Mouse (Mus musculus) large intestine, adult 2 months (tissue): ENCODE measurements at regions not wholly inside any gene's neighbourhood (a gene's known extent, or its start where the extent isn't known, plus 50 kb on each side); places are given as distances from the start of the nearest gene placed in this dataset.

Source experiments
- DNase-seq: peaks from one replicate; pipeline ENCODE4 v3.0.0-alpha.2; 2012; ENCODE audit warnings: low read depth, low spot score
- WGBS: fragments of 180-500 bp; shearing (Covaris S2); methylation state at CpG from one replicate; pipeline ENCODE4 v1.1.7; 2018; 5-methylcytosine and 5-hydroxymethylcytosine counted together

DNA sequence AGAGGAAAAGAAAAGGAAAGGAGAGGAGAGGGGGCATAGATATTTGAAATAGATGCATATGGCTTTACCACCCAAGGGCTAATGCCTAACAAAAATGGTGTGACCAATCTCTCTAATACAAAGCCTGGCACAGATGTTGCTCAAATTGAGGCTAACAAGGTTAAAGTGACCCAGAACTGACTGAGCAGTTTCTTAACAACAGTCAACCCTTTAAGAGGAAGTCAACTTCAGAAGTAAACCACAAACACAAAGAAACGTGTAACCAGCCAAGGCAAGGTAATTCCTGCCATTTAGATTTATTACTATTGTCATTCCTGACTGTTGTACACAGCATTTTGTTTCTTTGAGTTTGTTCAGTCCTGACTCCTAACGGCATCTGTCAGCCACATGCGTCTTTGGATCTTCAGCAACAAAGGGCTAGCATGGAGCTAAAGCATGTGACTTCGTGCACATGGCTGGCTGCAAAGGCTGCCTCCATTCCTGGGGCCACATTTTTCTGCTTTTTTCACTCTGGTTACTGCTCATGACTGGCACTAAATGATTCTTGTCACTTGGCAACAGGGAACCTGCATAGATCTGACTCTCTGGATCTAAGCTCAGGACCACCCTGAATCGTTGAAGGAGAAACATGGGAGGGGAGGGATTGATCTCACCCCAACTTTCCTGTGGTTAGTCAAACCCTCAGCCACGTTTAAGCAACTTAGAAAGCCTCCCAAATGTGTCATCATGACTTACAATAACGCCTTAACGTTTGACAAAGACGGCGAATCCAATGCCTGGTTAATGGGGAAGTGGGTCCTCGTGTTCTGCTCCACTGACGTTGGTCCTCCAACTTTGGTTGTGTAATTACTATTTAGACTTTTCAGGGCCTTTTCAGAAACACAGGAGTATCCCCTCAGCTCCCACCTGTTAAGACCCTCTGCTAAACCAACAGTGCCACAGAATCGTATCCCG is 115.3 kb upstream of the Thbs1 start:
- DNase-seq: no peak
- WGBS: 76% methylated on average over 14 of the region's 14 CpGs

DNA sequence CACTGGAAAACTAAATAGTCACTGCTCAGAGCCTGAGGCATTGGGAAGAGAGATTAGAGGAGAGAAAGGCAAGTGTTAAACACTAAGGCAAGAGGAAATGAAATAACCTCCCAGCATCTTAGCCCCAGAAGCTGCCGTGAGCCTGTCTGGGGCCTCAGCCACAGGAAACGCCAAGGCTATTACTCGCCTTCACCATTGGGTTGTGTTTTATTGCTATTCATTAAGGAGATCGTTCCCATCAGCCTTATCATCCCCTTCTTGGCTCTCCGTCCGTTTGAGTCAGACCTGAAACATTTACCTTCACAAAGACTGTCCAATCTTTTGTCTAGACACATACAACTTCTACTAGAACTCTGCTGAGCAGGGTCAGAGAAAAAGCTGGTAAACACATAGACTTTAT is 112.0 kb upstream of the Thbs1 start:
- DNase-seq: no peak
- 25% methylated on average over 6 of the region's 6 CpGs for WGBS

DNA sequence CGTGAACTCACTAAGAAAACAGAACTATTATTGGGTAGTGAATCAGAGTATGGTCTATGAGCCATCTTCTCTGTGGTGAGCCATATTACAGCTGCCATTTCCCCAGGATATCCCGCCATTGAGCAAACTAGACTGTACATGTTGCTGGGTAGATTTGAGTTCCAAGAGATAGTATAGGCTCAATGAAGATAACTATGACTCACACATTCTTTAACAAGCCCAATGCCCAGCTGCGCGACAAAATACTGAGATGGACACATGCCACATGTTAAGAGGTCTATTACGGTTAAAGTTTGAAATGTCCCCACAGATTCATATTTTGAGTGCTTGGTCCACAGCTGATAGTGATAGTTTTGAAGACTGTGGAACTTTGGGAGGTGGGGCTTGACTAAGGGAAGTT is 107.5 kb upstream of the Thbs1 start:
- WGBS: 91% methylated on average over 5 of the region's 5 CpGs
- no peak for DNase-seq

DNA sequence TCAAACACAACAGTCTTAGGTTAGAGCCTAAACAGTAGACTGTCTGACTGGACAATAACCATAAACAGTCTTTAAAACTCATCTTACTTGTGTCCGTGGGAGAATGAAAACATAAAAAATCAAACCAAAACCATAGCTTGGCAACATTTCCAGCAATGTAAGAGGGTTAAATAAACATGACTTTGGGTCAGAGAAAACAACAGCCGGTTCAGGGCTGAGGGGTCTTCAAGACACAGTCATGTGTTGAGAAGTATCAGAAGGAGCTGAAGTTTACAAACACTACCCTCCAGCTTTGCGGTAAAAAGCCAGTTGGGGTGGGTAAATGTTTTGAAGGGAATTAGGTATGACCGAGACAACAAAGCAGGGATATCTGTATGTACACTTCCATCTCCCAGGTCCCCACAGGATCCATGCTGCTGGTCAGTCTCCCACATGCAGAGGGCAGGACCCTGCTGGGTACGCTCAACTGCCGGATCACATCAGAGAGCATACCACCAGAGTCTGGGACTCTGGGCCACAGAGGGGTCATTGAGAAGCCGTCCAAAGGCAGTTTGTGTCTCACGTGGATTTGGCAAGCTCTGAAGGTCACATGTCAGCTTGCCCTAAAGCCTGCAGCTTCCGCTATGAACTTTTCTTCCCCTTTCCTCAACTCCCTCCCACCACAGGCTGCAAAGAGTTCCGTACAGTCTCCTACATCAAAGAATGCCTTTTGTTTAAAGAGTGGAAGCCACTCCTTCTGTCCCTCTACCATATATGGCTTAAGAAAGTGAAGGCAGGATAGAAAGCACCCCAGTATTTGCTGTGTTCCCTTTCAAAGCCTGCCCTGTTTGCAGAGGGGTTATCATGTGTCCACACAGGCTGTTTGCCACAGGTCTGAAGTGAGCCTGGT is 103.9 kb upstream of the Thbs1 start:
- 31% methylated on average over 10 of the region's 10 CpGs for WGBS
- DNase-seq: no peak

DNA sequence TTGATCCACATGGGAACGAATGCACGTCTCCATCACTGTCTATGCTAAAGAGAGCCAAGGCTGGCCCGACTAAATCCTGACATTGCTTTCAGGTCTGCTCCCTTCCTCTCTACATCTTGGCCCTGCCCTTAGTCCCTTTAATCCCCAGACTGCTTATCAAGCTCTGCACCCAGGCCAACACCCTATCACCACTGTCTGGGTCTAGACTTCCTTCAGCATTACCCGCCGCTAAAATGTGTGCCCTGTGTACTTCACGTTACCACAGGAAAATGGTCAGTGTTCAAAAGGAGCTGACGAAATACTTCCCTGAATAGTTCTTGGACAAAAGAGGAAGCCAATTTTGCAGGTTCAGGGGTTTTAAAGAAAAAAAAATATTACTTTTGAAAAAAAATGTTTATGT is 100.0 kb upstream of the Thbs1 start:
- 88% methylated on average over 7 of the region's 7 CpGs for WGBS
- DNase-seq: no peak

DNA sequence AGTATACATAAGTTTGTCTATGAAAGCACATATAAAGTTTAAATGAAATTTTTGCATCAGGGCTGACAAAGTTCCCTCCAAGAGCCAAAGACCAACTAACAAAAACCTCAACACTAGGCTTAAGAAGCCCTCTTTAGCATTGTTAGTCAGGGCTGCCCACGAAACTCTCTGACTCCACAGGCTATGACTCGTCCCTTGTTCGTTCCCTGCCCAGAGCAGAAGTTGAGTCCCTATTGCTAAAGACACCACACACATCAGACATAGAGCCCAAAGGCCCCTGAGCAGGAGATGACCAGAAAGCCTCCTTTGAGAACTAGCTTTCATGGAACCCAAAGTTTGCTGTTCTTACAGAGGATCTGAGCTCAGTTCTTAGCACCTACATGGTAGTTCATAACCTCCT is 99.5 kb upstream of the Thbs1 start:
- 80% methylated on average over 3 of the region's 3 CpGs for WGBS

DNA sequence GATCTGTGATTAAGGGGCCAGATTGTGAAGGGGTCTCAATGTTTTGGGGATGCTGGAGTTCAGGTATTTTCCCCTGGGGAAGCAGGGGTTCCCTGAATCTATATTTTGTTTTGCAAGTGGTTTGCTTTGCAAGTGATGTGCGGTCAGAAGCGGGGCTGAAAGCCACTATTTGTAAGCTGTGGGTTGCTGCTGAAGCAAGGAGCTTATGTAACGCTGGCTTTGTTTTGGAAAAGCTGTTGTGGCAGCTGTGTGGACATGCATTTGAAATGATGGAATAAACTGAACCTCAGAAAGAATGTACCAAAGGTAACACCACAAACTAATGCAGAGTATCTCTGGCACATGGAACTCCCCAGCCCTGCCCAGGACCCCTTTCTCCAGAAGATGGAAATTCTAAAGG is 98.5 kb upstream of the Thbs1 start:
- 78% methylated on average over 3 of the region's 3 CpGs for WGBS
- no peak for DNase-seq

More for the DNA sequence above, 99.5 kb upstream of the Thbs1 start:
- no peak for DNase-seq

DNA sequence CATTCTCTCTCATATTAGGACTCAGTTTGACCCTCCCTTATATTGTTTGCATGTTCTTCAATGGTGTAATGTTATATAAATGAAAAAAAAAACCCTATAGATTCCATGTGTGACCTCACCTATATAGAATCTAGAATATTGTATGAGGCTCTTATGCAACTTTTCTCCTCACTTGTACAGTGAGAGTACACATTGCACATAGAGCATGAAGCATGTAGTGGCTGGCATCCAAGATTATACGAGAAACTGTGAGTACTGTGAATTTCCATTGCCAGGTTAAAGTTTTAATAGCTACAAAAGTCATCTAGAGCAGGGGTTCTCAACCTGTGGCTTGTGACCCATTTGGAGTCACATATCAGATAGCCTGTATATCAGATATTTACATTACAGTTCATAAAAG is 96.5 kb upstream of the Thbs1 start:
- WGBS: 38% methylated on average over 1 of the region's 1 CpGs
- DNase-seq: no peak

DNA sequence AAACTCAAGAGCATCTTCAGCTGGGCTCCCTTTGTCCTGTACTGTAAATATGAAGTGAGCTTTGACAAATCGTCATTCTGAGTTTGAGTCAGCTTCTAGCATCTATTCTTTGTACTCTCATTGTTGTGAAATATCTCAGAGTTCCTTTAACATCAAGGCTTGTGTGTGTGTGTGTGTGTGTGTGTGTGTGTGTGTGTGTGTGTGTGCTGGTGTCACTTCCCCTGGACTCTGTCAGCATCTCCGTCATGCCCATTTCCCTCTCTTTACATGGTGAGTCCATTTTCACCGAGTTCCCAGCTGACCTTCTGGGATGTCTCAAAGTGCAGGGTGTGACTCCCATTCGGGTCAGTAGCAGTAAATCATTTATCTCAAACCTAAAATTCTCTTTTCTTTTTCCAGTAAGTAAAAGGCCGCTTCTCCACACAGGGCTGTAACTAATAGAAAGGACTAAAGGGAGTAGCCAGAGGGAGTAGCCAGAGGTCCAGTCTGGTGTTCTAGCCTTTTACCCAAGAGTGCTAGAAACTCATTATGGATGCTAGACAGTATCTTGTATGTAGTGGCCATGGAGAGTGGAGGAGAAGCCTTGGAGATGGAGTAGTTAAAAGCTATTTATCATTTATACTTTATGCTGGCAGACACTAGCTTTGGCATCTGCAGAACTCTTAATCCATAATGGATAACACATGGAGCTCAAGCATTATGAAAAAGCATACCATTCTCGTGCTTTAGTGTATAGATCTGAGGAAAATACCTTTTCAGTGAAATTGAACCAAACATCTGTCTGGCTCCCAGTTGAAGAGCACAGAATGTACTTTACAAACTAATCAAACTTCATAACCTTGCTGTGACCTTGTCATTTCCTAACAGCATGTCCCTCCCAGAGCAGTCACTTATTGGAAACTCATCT is 85.6 kb upstream of the Thbs1 start:
- 64% methylated on average over 6 of the region's 6 CpGs for WGBS
- DNase-seq: no peak

DNA sequence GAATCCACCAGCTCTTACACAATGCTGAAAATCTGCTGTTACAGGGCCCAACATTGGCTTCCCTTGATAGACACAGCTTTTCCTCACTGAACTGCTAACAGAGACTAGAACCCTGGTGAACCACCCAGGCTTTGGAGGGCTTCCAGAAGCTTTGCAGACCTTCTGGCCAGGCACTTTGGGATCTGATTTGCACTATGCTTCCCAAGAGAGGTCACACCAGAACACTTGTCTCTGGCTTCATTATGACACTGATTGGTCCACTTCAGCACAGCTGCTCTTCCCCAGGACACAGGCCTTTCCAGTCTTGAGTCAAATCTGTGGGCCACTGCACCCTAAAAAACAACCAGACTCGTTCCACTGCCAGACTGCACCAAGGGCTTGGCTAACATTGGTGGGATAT is 82.8 kb upstream of the Thbs1 start:
- no peak for DNase-seq
- WGBS: 75% methylated on average over 1 of the region's 1 CpGs

DNA sequence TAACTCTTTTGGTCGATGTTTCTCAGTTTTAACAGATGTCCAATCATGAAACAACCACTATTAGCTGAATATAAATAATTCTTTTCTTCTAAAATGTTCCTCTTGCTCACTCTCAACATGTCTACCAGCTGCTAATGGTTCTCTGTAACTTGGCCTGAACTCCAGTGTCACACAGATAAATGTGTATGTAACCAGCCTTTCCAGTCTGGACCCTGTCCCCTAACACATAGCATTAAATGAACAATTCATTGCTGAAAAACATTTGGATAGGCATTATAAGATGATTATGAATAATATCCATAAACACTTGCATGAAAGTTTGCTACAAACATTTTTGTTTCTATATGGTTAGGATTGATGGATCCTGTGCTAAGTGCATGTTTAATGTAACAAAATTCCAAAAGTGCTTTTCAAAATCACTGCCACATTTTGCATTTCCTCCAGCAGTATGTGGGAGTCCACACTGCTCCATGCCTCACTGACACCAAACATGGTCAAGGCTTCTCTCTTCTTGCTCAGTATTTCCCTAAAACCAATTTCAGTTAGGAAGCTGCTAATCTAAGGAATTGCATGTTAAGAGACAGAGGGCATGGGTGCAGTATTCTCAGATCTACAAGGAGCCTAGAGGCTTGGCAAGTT is 82.1 kb upstream of the Thbs1 start:
- 60% methylated on average over 1 of the region's 1 CpGs for WGBS

DNA sequence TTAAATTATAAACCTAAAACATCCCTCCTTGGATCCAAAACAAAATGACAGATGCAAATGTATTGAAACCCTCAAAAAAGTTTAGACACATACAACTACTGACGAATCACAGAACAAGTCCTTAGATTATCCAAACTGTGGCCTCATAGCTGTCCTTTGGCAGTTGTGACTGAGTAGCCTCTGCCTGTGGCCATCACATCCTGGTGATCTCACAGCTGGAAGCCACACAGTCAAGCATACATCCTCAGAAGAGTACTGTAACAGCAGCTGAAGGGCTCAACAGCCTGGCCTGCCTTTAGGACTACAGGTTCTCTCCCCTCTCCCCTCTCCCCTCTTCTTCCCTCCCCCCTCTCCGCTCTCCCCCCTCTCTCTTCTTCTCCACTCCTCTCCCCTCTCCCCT is 80.0 kb upstream of the Thbs1 start:
- no peak for DNase-seq
- 85% methylated on average over 2 of the region's 2 CpGs for WGBS

More for the DNA sequence above, 82.1 kb upstream of the Thbs1 start:
- DNase-seq: no peak

DNA sequence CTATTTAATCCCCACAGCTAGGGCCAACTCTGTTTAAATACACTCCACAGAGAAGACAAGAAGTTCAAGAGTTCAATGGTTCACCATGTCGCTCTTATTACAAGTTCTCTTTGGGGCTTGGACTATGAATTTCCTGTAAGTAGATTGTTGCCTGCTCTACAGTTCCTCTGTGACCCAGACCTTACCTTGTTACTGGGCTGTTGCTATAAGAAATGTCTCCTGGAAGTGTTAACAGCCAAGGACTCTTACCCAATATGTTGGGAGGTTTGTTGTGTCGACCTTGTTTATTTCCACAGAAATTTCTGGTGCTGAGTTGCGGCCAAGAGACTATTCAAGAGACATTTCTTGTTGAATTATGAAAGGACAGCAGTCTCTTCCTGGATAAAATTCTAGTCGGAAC is 78.3 kb upstream of the Thbs1 start:
- 81% methylated on average over 4 of the region's 4 CpGs for WGBS
- DNase-seq: no peak

DNA sequence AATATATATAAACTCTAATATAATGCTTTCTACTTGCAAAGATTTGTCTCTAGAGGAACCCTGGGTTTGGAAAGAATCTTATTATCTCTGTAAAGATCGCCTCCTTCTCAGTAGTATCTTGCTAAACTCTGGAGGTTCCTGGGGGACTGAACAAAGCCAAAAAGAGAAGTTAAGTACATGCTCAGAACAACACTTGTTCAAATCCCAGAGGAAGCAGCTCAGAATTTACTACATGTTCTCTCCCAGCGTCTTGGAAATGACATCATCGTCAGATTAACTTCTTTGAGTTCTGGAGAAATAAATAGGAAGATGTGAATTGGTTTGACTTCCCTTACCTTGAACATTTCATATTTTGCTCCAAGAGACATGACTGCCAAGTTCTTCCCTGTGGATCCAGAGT is 77.7 kb upstream of the Thbs1 start:
- 86% methylated on average over 3 of the region's 3 CpGs for WGBS
- DNase-seq: no peak

DNA sequence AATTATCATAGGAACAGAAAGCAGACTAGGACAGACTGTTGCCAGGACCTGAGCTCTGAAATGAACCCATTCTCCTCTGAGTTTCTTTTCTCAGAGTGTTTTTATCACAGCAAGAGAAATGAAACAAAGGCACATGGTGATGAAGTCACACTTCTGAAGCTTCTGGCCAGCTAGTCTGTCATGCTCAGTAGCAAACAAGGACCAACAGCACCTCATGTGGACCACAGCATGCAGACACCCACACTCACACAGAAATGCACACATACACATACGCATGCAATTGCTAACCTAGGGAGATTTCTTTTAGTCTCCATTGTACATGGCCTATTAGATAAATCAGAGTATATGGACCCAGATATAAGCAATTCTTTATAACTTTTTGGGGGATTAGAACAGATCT is 76.3 kb upstream of the Thbs1 start:
- 98% methylated on average over 1 of the region's 1 CpGs for WGBS

DNA sequence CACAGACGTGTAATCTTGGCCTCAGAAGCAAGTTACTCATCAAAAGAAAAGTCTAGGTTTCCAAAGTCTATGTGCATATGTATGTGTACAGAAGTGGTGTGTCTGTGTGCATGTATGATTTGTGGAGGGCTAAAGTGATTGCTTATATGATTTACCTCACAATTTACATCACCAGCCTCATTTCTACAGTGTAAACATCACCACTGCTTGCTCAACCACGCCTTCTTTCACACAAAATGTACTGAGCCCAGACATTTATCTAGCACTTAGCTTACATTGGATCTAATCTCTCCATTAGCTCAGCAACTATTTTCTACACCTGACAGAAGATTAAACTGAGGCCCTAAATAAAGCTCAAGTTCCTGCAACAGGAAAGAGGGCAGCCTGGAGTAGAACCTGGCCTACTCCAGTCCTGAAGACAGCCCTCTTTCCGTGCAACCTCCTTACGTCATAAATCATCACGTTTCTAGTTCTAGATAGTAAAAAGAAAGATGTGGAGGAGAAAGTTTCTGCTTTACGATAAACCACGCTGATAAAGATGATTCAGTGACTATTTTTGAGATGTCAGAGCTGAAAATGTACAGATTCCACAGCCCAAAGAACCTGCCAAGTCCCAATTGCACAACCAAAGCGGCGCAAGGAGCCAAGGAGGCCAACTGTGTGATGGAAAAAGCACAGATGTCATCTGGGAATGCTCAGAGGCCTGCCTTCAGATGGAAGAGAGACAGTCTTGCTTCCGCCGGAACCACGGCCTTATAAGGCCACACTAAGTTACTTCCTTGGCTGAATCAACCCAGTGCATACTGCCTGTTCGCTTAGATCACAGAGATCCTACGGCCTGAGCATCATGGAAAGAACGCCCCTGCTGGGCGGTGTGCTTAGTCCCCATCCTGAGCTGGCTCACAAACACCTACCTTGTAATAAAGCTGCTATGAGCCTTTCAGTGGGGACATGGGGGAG is 72.5 kb upstream of the Thbs1 start:
- 65% methylated on average over 16 of the region's 16 CpGs for WGBS
- DNase-seq: no peak

More for the DNA sequence above, 76.3 kb upstream of the Thbs1 start:
- DNase-seq: no peak

DNA sequence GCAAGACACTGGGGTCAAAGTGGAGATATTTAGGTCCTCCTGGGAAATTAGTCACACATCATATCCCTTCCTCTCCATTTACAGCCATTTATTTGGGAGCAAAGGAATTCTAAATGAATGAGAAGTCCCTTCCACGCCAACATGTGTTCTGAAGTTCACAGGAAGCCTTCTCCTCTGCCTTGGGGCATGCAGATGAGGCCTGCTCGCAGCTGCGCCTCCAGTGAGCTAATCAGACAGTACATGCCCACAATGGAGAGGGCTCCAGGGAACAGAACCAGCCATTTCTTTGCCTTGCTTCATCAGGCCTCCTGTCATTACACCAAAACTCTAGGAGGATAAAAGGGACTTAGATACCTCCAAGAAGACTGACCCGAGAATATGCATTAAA is 71.9 kb upstream of the Thbs1 start:
- no peak for DNase-seq
- WGBS: 84% methylated on average over 4 of the region's 4 CpGs

DNA sequence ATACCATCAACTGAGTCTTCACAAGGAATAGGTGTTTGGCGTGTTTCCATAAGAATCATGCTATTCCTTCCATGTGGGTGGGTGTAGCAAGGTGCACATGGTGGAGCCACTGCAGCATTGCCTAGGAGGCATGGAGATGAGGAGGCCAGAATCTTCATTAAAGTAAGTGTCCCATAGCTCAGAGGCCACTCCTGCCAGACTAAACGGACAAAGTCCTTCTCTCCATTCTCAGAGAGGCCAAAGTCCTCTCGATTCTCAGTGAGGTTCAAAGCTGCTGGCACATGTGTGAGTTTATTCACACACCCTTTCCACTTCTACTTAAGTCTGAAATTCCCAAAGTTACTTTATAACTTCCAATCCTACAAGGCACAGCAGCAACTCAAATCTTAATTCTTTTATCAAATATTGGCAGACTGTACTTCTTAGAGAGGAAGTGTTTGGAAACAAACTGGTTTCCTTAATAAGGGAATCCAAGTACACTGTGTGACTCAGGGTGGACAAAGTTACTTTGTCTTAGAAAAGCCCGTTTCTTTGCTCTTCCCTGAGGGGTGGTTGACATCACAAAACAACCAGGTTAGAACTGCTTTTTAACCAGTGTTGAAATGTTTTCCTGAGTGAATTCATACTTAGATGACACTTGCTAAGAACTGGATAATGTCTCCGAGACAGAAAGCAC is 69.2 kb upstream of the Thbs1 start:
- WGBS: 30% methylated on average over 5 of the region's 5 CpGs
- DNase-seq: peak; percentile 51
